Mouse (Mus musculus): ENCODE measurements around the gene Hunk.

- TF ChIP-seq POLR2A (IDR thresholded peaks at IDR 0.05; ENCODE audit: extremely low read depth, insufficient read depth, low read length) (no peak), CTCF (IDR thresholded peaks at IDR 0.05; ENCODE audit: low read depth, low read length) (no peak)
Measured at GRCm38 (mm10) chr16:90534591-90534990, 148.8 kb downstream of the Hunk start.

All from liver, adult 2 months (tissue).